Mouse (Mus musculus) urinary bladder, postnatal 36 days (tissue): ENCODE measurements around the gene Prdx3.
"Not testable (repeated sequence)": the region's sequence is repeated elsewhere in the genome, so short reads cannot be mapped to it uniquely, and the experiment has no call there.

Experiments
- DNase-seq, 2 experiments: peaks; one replicate each; pipeline ENCODE4 v3.0.0; 2022; ENCODE audit warnings: low spot score in 2 of 2, mixed read lengths in 1 of 2

Prdx3 gene

GRCm38 (mm10) chr19:60866169-60866568 is 8.2 kb downstream of the Prdx3 start:
- not testable (repeated sequence) for DNase-seq

GRCm38 (mm10) chr19:60860868-60861700 is 13.3 kb downstream of the Prdx3 start, which contains the start of gene Sfxn4:
Gene Sfxn4 (minus strand): TSS chr19:60861479.
- DNase-seq = peak; percentile 79 to 93

- DNase-seq = no peak
These were observed 28.6 kb downstream of the Prdx3 start for GRCm38 (mm10) chr19:60845731-60846130.

GRCm38 (mm10) chr19:60843324-60843723 is 31.0 kb downstream of the Prdx3 start:
- DNase-seq = no peak

- DNase-seq = peak; percentile 55 to 60
These were observed 36.6 kb downstream of the Prdx3 start for GRCm38 (mm10) chr19:60837747-60838146.

GRCm38 (mm10) chr19:60818677-60819076 is 55.7 kb downstream of the Prdx3 start:
- DNase-seq = no peak
